Mouse (Mus musculus) liver, embryonic 14.5 days (tissue): ENCODE results near the gene Gprc5d. TPM values are rescaled to one million over a fixed set of nuclear protein-coding genes. Genes with fewer than 3 reads are reported as not detected.

ENCODE experiments used
- ATAC-seq: fragments of 200-750 bp; cut with Nextera tagmentation; 2 replicates; pipeline ENCODE4 v1.8.0; 2017; ENCODE audit warnings: moderate number of reproducible peaks, mild to moderate bottlenecking, moderate library complexity; ENCODE audit not compliant: insufficient read depth
- DNase-seq, 3 experiments: peaks; one replicate each; pipeline ENCODE4 v3.0.0-alpha.2; 2012 to 2013; ENCODE audit warnings: low read depth in 3 of 3, low spot score in 3 of 3
- H3K27ac ChIP-seq: fragments of 300-500 bp; sonication (generic); 2 replicates; pipeline ENCODE4 v1.5.1; 2014; ENCODE audit warnings: moderate library complexity, mild to moderate bottlenecking, control low read depth, inconsistent platforms
- H3K27me3 ChIP-seq: fragments of 300-500 bp; sonication (generic); 2 replicates; pipeline ENCODE4 v1.6.1; 2014; ENCODE audit warnings: mild to moderate bottlenecking, low read length, moderate library complexity; ENCODE audit not compliant: control insufficient read depth, insufficient read depth
- H3K36me3 ChIP-seq: fragments of 300-500 bp; sonication (generic); replicated peaks from 2 replicates; pipeline ENCODE4 v1.6.1; 2014; ENCODE audit warnings: low read depth; ENCODE audit not compliant: control insufficient read depth, insufficient read depth
- H3K4me1 ChIP-seq, 2 experiments: fragments of 200-500 bp in 1 of 2; fragments of 300-500 bp in 1 of 2; sonication (generic) in 1 of 2; replicated peaks; 2 replicates each; pipeline ENCODE4 v1.6.1; 2012 to 2014; ENCODE audit warnings: antibody characterized with exemption in 1 of 2, inconsistent platforms in 1 of 2, low read length in 1 of 2; ENCODE audit not compliant: control insufficient read depth in 2 of 2, insufficient read depth in 2 of 2
- H3K4me2 ChIP-seq: fragments of 300-500 bp; sonication (generic); 2 replicates; pipeline ENCODE4 v1.6.1; 2014; ENCODE audit warnings: low read depth, mild to moderate bottlenecking, control low read depth, moderate library complexity
- H3K4me3 ChIP-seq, 2 experiments: fragments of 200-500 bp in 1 of 2; fragments of 300-500 bp in 1 of 2; sonication (generic) in 1 of 2; 2 replicates each; pipeline ENCODE4 v1.5.1; 2012 to 2014; ENCODE audit warnings: low read depth in 2 of 2, low read length in 2 of 2, mild to moderate bottlenecking in 2 of 2, control low read depth in 1 of 2, inconsistent platforms in 1 of 2, moderate library complexity in 1 of 2; ENCODE audit not compliant: insufficient read depth in 1 of 2
- H3K9ac ChIP-seq: fragments of 300-500 bp; sonication (generic); replicated peaks from 2 replicates; pipeline ENCODE4 v1.6.1; 2014; ENCODE audit warnings: mild to moderate bottlenecking, control low read depth, moderate library complexity
- H3K9me3 ChIP-seq: fragments of 300-500 bp; sonication (generic); 2 replicates; pipeline ENCODE4 v1.6.1; 2016; ENCODE audit warnings: low read length, mixed read lengths; ENCODE audit not compliant: control insufficient read depth
- CTCF ChIP-seq: IDR thresholded peaks from 2 replicates; pipeline ENCODE4 v1.5.1; 2016; ENCODE audit warnings: antibody characterized with exemption, low read depth, control low read depth
- EP300 ChIP-seq: IDR thresholded peaks from 2 replicates; pipeline ENCODE4 v1.6.1; 2016; ENCODE audit warnings: antibody characterized with exemption, low read depth
- WGBS: fragments of 180-500 bp; shearing (Covaris S2); extraction: QIAGEN DNeasy Blood & Tissue Kit; methylation state at CpG from one replicate; pipeline ENCODE4 v1.1.7; 2014; ENCODE audit not compliant: insufficient replicate concordance; 5-methylcytosine and 5-hydroxymethylcytosine counted together
- polyA plus RNA-seq, 2 experiments: library from polyadenylated mRNA; depleted of rRNA in 1 of 2; stranded (reverse) in 1 of 2; unstranded in 1 of 2; fragments of >200 nt; fragmentation: Nextera tagmentation in 1 of 2; extraction: Ambion mirVana in 1 of 2; gene quantifications; 2 replicates each; pipeline versions ENCODE4 v1.2.1 to v1.2.3; 2012 to 2014

Gprc5d gene
- polyA plus RNA-seq, 2 experiments, result 0.28 TPM; not detected in 1

DNA sequence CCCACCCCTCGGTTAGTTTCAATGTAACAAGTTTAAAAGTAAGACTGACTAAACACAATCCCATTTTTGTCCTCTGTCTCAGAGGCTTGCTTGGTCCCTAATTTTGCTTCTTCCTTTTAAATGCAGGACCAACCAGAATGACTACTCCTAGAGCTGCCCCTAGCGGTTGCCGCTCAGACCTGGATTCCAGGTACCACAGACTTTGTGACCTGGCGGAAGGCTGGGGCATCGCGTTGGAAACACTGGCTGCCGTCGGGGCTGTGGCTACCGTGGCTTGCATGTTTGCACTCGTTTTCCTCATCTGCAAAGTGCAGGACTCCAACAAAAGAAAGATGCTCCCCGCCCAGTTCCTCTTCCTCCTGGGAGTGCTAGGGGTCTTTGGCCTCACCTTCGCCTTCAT is 39.7 kb downstream of the Gprc5d start:
- Histone ChIP-seq H3K27me3 (no peaks in the 10 kb centered on the region), H3K4me1 (no peaks in the 10 kb centered on the region), H3K36me3 (no peaks in the 10 kb centered on the region), H3K4me3 (no peak overlapping the region), H3K9me3 (no peaks in the 10 kb centered on the region), H3K4me2 (no peak overlapping the region), H3K9ac (no peak overlapping the region), H3K27ac (no peak overlapping the region)
- ATAC-seq (no peak), DNase-seq (no peak)
- TF ChIP-seq CTCF (0 out of 2 replicates have a peak, but pooled peaks have one; percentile 19), EP300 (no peak)
- 39% methylated on average over 12 of the region's 12 CpGs for WGBS

GRCm38 (mm10) chr6:135076202-135076601 is 41.9 kb downstream of the Gprc5d start:
- DNase-seq (no peak), ATAC-seq (no peak)
- H3K4me3 ChIP-seq, result no peak overlapping the region
- no peaks in the 10 kb centered on the region for H3K36me3 ChIP-seq
- no peak overlapping the region for H3K27ac ChIP-seq
- no peak overlapping the region for H3K9ac ChIP-seq
- H3K9me3 ChIP-seq, result no peaks in the 10 kb centered on the region
- TF ChIP-seq CTCF, result no peak
- TF ChIP-seq EP300, result no peak
- H3K4me2 ChIP-seq, result no peak overlapping the region
- no peaks in the 10 kb centered on the region for H3K4me1 ChIP-seq
- no peaks in the 10 kb centered on the region for H3K27me3 ChIP-seq
- WGBS, result 44% methylated on average over 3 of the region's 3 CpGs

GRCm38 (mm10) chr6:135074405-135074947 is 43.6 kb downstream of the Gprc5d start:
- Histone ChIP-seq H3K9me3 (no peaks in the 10 kb centered on the region), H3K27me3 (no peaks in the 10 kb centered on the region)

GRCm38 (mm10) chr6:135070347-135070746 is 47.7 kb downstream of the Gprc5d start:
- Histone ChIP-seq H3K9me3 (no peaks in the 10 kb centered on the region), H3K4me1 (peaks cover 0 to 3% of the 10 kb centered on the region in 2 experiments; a peak in 3 of 4 replicates), H3K4me2 (no peak overlapping the region), H3K36me3 (no peaks in the 10 kb centered on the region), H3K27me3 (peaks cover 4% of the 10 kb centered on the region; the same call in 1 of the 2 replicates), H3K27ac (no peak overlapping the region), H3K9ac (no peak overlapping the region), H3K4me3 (no peak overlapping the region)
- no peak for TF ChIP-seq CTCF
- no peak for TF ChIP-seq EP300
- WGBS, result 66% methylated on average over 2 of the region's 2 CpGs
- no peak for ATAC-seq
- DNase-seq, result no peak

More at GRCm38 (mm10) chr6:135074405-135074947, 43.6 kb downstream of the Gprc5d start:
- Histone ChIP-seq H3K9ac (no peak overlapping the region), H3K36me3 (no peaks in the 10 kb centered on the region), H3K4me3 (no peak overlapping the region), H3K4me1 (no peaks in the 10 kb centered on the region), H3K4me2 (no peak overlapping the region), H3K27ac (no peak overlapping the region)
- TF ChIP-seq CTCF, result no peak
- no peak for TF ChIP-seq EP300
- WGBS, result 15% methylated on average over 6 of the region's 6 CpGs
- DNase-seq (no peak), ATAC-seq (no peak)

GRCm38 (mm10) chr6:135069856-135070255 is 48.2 kb downstream of the Gprc5d start:
- H3K4me1 ChIP-seq, result peaks cover 3 to 5% of the 10 kb centered on the region in 2 experiments
- DNase-seq (no peak), ATAC-seq (no peak)
- no peak overlapping the region for H3K9ac ChIP-seq
- WGBS, result 51% methylated on average over 6 of the region's 6 CpGs
- H3K4me3 ChIP-seq, result no peak overlapping the region
- no peak overlapping the region for H3K27ac ChIP-seq
- H3K4me2 ChIP-seq, result no peak overlapping the region
- no peak for TF ChIP-seq EP300
- H3K9me3 ChIP-seq, result no peaks in the 10 kb centered on the region
- peaks cover 4% of the 10 kb centered on the region; the same call in 1 of the 2 replicates for H3K27me3 ChIP-seq
- H3K36me3 ChIP-seq, result no peaks in the 10 kb centered on the region
